Mouse (Mus musculus): ENCODE measurements around the gene Qtrt1. TPM values are rescaled to one million over a fixed set of nuclear protein-coding genes. Genes with fewer than 3 reads are reported as not detected.

Qtrt1 gene
- polyA plus RNA-seq, 1 experiment from 2014 or later, result 53.0 TPM

DNA sequence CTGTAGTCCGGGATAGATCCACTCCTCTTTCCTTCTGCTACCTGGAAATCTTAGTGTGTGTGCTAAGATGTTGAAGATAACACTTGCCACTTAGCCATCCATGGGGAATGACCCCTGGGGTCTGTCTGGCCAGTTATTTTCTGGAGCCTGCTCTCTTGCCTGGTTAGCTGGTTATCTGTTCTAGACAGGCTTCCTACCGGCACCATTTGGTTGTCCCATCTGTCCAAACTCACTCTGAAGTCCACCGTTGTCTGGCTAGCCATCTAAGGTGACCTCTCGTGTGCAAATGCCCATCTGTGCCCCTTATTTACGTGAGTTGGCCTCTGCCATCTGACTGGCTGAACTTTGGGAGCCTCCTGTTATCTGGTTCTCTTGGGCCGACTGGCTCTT is 13.9 kb downstream of the Qtrt1 start:
- no peak for ATAC-seq
- H3K4me2 ChIP-seq (replicated peaks), result peak overlapping the region; percentile 95
- no peaks in the 10 kb centered on the region for H3K9me3 ChIP-seq
- H3K4me1 ChIP-seq (replicated peaks), result peaks cover 27% of the 10 kb centered on the region
- H3K36me3 ChIP-seq, result peaks cover 9% of the 10 kb centered on the region
- H3K27ac ChIP-seq, result peak overlapping the region; percentile 85; the same call in 1 of the 2 replicates
- no peaks in the 10 kb centered on the region for H3K27me3 ChIP-seq
- 15% methylated on average over 6 of the region's 6 CpGs for WGBS
- H3K9ac ChIP-seq (replicated peaks), result peak overlapping the region; percentile 91
- peak overlapping the region; percentile 93 for H3K4me3 ChIP-seq (replicated peaks)

DNA sequence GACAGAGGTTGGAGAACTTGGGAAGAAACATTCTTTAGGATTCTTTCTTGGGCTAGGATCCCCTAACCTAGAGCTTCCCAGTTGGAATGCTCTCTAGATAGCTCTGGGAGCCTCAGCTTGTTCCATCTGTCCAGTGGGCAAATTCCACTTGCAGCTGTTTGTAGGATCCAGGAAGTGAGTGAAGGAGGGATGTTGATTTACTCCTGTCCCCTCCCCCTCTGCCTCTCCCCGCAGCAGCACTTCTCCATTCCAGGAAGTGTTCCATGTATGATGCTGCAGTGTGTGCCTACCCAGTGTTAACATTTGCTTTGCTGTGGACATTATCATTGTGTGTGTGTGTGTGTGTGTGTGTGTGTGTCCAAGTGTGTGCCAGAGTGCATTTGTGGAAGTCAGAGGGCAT is 14.4 kb downstream of the Qtrt1 start:
- peak overlapping the region; percentile 93 for H3K4me3 ChIP-seq (replicated peaks)
- peaks cover 32% of the 10 kb centered on the region for H3K4me1 ChIP-seq (replicated peaks)
- 62% methylated on average over 1 of the region's 1 CpGs for WGBS
- peaks cover 4% of the 10 kb centered on the region for H3K36me3 ChIP-seq
- H3K9me3 ChIP-seq, result no peaks in the 10 kb centered on the region
- no peak overlapping the region for H3K27ac ChIP-seq
- H3K27me3 ChIP-seq, result no peaks in the 10 kb centered on the region
- no peak for ATAC-seq
- peak overlapping the region; percentile 91 for H3K9ac ChIP-seq (replicated peaks)
- peak overlapping the region; percentile 95 for H3K4me2 ChIP-seq (replicated peaks)

DNA sequence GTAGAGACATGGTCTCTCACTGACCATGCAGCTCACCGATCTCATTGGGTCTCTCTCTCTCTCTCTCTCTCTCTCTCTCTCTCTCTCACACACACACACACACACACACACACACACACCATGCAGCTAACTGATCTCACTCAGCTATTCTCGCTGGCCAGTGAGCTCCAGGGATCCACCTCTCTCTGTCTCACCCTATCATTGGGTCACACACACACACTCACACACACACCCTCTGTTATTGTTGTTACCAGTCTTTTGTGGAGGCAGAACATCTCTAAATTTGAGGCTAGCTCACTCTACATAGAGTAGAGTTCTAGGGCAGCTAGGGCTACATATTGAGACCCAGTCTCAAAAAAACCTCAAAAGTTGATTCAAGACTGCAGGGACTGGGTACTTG is 14.9 kb downstream of the Qtrt1 start:
- no peaks in the 10 kb centered on the region for H3K27me3 ChIP-seq
- H3K9ac ChIP-seq (replicated peaks), result peak overlapping the region; percentile 91
- no peaks in the 10 kb centered on the region for H3K9me3 ChIP-seq
- H3K4me3 ChIP-seq (replicated peaks), result peak overlapping the region; percentile 93; the same call in 1 of the 2 replicates
- no peak for ATAC-seq
- H3K4me1 ChIP-seq (replicated peaks), result peaks cover 33% of the 10 kb centered on the region
- 66% methylated on average over 2 of the region's 2 CpGs for WGBS
- H3K4me2 ChIP-seq (replicated peaks), result peak overlapping the region; percentile 95
- no peak overlapping the region for H3K27ac ChIP-seq
- no peaks in the 10 kb centered on the region for H3K36me3 ChIP-seq

DNA sequence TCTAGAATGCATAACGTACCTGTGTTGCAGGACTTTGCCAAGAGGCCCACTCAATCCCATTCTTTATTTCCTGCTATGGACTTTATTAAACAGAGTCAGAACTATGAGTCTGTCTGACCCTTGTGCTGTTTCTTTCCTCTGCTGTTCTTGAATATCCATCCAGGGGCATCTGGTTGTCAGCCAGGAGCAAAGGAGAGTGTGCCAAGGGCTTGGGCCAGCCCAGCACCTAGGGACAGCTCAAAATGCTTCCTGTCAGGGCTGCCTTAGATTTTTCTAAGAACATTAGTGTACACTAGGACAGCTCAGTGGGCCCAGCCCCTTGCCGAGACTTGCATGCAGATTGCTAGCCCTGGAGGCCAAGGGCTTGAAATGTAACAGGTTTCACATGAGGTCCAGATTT is 16.1 kb downstream of the Qtrt1 start:
- H3K27ac ChIP-seq, result no peak overlapping the region
- no peaks in the 10 kb centered on the region for H3K27me3 ChIP-seq
- peaks cover 33% of the 10 kb centered on the region for H3K4me1 ChIP-seq (replicated peaks)
- no peak overlapping the region for H3K9ac ChIP-seq (replicated peaks)
- WGBS, result 94% methylated on average over 2 of the region's 2 CpGs
- no peaks in the 10 kb centered on the region for H3K36me3 ChIP-seq
- H3K4me2 ChIP-seq (replicated peaks), result no peak overlapping the region
- ATAC-seq, result no peak
- no peak overlapping the region for H3K4me3 ChIP-seq (replicated peaks)
- no peaks in the 10 kb centered on the region for H3K9me3 ChIP-seq

DNA sequence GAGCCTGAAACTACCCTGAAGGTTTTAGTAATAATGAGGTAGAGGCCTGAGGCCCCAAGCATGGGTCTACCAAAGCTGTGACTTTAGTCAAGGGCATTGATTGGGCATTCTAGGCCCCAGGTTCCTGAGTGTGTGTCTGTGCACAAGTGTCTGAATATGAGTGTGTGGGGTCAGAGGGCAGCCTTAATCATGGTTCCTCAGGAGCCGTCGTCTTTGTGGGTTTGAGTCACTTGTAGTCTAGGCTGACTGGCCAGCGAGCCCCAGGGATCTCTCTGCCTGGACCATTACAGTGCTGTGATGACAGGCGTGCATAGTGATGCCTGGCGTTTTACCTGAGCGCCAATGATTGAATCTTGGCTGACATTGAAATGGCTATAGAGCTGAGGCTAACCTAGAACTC is 16.5 kb downstream of the Qtrt1 start:
- Histone ChIP-seq H3K9me3 (no peaks in the 10 kb centered on the region), H3K27ac (no peak overlapping the region), H3K4me1 (replicated peaks) (peaks cover 33% of the 10 kb centered on the region), H3K36me3 (no peaks in the 10 kb centered on the region), H3K9ac (replicated peaks) (no peak overlapping the region), H3K27me3 (no peaks in the 10 kb centered on the region), H3K4me2 (replicated peaks) (no peak overlapping the region), H3K4me3 (replicated peaks) (no peak overlapping the region)
- ATAC-seq, result no peak
- 86% methylated on average over 6 of the region's 6 CpGs for WGBS

DNA sequence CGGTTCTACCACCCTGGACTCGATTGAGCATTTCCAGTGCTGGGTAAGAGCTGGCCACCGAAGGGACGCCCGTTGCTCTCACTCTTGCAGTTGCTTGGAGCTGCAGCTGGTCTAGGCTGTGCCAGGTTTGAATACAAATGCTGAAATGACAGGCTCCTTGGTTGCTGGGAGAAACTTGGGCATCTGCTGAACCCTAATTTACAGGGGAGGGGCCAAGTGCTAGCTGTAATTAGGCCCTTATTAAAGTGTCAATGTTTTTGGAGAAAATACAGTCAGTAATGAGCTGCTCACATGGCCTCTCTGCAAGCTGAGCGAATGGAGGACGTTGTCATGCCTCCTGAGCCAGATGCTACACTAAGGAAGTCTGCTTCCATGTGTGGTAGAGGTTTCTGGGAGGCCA is 19.1 kb downstream of the Qtrt1 start:
- Histone ChIP-seq H3K9me3 (no peaks in the 10 kb centered on the region), H3K4me2 (replicated peaks) (no peak overlapping the region), H3K4me1 (replicated peaks) (peaks cover 27% of the 10 kb centered on the region), H3K4me3 (replicated peaks) (no peak overlapping the region), H3K9ac (replicated peaks) (no peak overlapping the region; the same call in 1 of the 2 replicates), H3K27ac (no peak overlapping the region), H3K27me3 (no peaks in the 10 kb centered on the region), H3K36me3 (no peaks in the 10 kb centered on the region)
- no peak for ATAC-seq
- 81% methylated on average over 7 of the region's 7 CpGs for WGBS

DNA sequence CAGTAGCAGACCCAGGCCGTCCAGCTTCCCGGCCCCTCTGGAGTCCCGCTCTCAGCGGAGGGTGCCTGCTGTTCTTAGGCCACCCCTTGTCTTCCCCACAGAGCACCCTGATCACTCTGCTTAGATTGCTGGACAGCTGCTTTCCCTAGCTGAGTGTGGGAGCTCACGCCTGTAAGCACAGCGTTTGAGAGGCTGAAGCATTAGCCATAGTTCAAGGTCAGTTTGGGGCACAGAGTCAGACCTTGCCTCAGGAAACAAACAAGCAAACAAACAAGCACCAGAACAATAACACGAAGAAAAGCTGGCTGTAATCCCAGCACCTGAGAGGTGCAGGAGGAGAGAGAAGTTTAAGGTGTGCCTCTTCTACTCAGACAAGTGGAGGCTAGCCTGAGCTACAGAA is 20.4 kb downstream of the Qtrt1 start:
- Histone ChIP-seq H3K9me3 (no peaks in the 10 kb centered on the region), H3K9ac (replicated peaks) (no peak overlapping the region), H3K4me2 (replicated peaks) (no peak overlapping the region), H3K27me3 (no peaks in the 10 kb centered on the region), H3K36me3 (no peaks in the 10 kb centered on the region), H3K4me1 (replicated peaks) (peaks cover 14% of the 10 kb centered on the region), H3K27ac (no peak overlapping the region), H3K4me3 (replicated peaks) (no peak overlapping the region)
- no peak for ATAC-seq
- 90% methylated on average over 7 of the region's 7 CpGs for WGBS

DNA sequence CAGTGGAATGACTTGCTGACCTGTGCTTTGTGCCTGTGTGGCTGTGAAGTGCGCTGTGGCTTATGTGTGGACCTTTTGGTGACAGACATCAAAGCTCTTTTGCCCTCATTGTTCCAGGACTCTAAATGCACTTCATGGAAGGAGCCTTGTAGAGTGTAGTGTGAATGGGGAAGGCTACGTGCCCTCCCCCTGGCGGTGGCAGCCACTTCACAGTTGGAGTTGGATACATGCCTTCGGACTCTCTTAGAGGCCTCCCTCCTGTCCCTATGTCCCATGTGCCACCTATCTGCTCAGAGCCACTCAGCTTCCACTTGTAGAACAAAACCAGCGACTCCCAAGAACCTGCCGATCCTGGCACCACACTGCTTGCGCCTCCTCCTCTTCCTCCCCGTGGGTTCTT is 22.1 kb downstream of the Qtrt1 start:
- no peak overlapping the region for H3K4me3 ChIP-seq (replicated peaks)

DNA sequence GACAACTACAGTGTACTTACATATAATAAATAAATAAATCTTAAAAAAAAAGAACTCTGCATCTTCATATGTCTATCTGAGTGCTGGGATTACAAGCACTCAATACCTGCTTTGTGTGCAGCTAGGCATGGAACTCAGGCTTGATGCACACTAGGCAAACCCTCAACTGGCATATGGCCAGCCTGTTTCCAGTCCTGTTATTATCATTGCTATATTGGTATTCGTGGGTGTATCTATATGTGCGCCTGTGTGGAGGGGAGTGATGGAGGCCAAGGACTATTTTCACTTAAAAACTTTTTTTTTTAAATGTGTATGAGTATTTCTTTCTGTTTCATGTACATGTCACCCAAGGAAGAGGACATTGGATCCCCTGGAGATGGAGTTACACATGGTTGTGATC is 22.8 kb downstream of the Qtrt1 start:
- no peak overlapping the region for H3K4me3 ChIP-seq (replicated peaks)
- WGBS, result 99% methylated on average over 2 of the region's 2 CpGs
- ATAC-seq, result no peak

More for the DNA sequence above, 22.1 kb downstream of the Qtrt1 start:
- no peak overlapping the region for H3K9ac ChIP-seq (replicated peaks)
- no peaks in the 10 kb centered on the region for H3K9me3 ChIP-seq
- H3K27me3 ChIP-seq, result no peaks in the 10 kb centered on the region
- WGBS, result 84% methylated on average over 8 of the region's 8 CpGs
- H3K4me2 ChIP-seq (replicated peaks), result no peak overlapping the region
- no peak for ATAC-seq
- no peaks in the 10 kb centered on the region for H3K36me3 ChIP-seq
- H3K27ac ChIP-seq, result no peak overlapping the region
- H3K4me1 ChIP-seq (replicated peaks), result peaks cover 13% of the 10 kb centered on the region; the same call in 1 of the 2 replicates

DNA sequence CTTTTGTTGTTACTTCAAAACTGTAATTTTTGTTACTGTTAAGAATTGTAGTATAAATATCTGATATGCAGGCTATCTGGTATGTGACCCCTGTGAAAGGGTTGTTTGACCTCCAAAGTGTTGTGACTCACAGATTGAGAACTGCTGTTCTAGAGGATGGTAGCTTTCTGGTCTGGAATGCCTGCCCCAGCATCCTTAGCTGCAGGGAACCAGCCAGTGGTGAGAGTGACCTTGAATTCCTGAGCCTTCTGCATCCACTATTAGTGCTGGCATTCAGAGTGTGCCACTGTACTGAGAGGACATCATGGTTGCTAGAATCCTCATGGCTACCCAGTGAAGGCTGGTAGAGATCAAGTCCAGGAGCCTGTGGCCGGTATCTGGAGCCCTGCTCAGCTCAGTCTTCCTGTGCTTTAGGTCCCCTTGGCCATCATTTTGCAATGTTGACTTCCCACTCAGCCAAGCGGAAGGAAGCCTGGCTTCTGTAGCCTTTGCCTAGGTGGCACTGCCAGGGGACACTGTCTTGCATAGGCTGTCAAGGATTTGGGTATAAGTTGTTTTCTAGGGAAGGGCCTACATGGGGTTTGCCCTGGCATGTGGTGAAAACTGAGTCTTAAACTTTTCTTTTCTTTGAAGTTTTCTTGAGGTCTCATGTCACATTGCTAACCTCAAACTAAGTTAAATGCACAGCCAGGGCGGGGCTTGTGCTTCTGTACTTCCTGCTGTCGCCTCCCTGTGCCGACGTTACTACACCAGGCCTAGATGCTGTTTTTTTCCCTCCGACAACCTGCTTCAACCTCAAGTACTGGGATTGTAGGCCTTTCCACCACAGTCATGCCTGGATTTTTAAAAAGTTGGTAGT is 24.4 kb downstream of the Qtrt1 start:
- Histone ChIP-seq H3K4me3 (replicated peaks) (no peak overlapping the region), H3K36me3 (no peaks in the 10 kb centered on the region), H3K4me2 (replicated peaks) (no peak overlapping the region), H3K27me3 (no peaks in the 10 kb centered on the region), H3K9me3 (no peaks in the 10 kb centered on the region), H3K9ac (replicated peaks) (no peak overlapping the region), H3K27ac (no peak overlapping the region), H3K4me1 (replicated peaks) (peaks cover 6% of the 10 kb centered on the region; the same call in 1 of the 2 replicates)
- no peak for ATAC-seq
- WGBS, result 95% methylated on average over 7 of the region's 7 CpGs

More for the DNA sequence above, 22.8 kb downstream of the Qtrt1 start:
- Histone ChIP-seq H3K36me3 (no peaks in the 10 kb centered on the region), H3K4me1 (replicated peaks) (peaks cover 11% of the 10 kb centered on the region; the same call in 1 of the 2 replicates), H3K27me3 (no peaks in the 10 kb centered on the region), H3K27ac (no peak overlapping the region), H3K9ac (replicated peaks) (no peak overlapping the region), H3K4me2 (replicated peaks) (no peak overlapping the region), H3K9me3 (no peaks in the 10 kb centered on the region)

DNA sequence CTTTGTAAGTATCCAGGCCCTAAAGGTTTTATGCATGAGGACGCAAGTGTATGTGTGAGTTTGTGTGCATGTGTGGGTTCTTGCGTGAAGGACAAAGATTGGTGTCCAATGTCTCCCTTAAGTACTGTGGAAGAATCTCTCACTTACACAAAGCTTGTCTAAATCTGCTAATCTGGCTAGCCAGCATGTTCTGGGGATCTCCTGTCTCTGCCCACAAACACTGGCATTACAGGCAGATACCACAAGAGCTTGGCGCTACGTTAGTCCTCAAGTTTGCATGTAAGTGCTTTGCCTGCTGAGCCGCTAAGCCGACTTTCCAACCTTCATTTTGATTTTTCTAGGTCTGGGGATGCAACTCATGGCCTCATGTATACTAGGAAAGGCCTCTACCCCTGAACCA is 25.9 kb downstream of the Qtrt1 start:
- Histone ChIP-seq H3K27ac (no peak overlapping the region), H3K9ac (replicated peaks) (no peak overlapping the region), H3K27me3 (no peaks in the 10 kb centered on the region), H3K4me2 (replicated peaks) (no peak overlapping the region), H3K4me1 (replicated peaks) (0 out of 2 replicates have a peak, but pooled peaks cover 4% of the 10 kb centered on the region), H3K9me3 (no peaks in the 10 kb centered on the region), H3K4me3 (replicated peaks) (no peak overlapping the region), H3K36me3 (no peaks in the 10 kb centered on the region)
- ATAC-seq, result no peak
- 87% methylated on average over 6 of the region's 6 CpGs for WGBS

DNA sequence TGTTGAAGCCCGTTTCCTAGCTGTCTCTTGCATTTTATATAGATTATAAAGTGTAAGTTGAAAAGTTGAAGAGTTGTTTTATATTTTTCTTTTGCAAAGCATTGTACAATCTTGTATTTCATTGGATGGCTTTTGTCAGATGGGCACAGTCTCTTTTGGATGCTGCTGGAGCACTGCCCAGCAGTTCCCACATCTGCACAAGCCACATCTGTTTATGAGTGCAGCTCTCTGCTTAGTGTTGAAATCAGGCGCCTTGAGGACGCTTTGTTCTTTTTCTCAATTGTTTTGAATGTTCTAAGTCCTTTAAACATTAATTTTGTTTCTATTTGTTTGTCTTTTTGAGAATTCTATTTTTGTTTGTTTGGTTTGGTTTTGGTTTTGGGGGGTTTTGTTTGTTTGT is 26.6 kb downstream of the Qtrt1 start:
- Histone ChIP-seq H3K27ac (no peak overlapping the region), H3K36me3 (no peaks in the 10 kb centered on the region), H3K4me2 (replicated peaks) (no peak overlapping the region), H3K27me3 (no peaks in the 10 kb centered on the region), H3K4me1 (replicated peaks) (0 out of 2 replicates have a peak, but pooled peaks cover 4% of the 10 kb centered on the region), H3K9ac (replicated peaks) (no peak overlapping the region), H3K4me3 (replicated peaks) (no peak overlapping the region), H3K9me3 (no peaks in the 10 kb centered on the region)
- ATAC-seq, result no peak
- WGBS, result 84% methylated on average over 3 of the region's 3 CpGs
